Mouse (Mus musculus) olfactory bulb, adult 2 months (tissue): ENCODE results near the gene Stard9.

Experiments used
- CTCF ChIP-seq: fragments of 200-500 bp; IDR thresholded peaks from 2 replicates; pipeline ENCODE4 v1.5.1; 2012; ENCODE audit warnings: low read depth, mild to moderate bottlenecking, low read length, moderate library complexity; ENCODE audit not compliant: insufficient read depth
- POLR2A ChIP-seq: fragments of 200-500 bp; IDR thresholded peaks from 2 replicates; pipeline ENCODE4 v1.6.1; 2012; ENCODE audit warnings: mild to moderate bottlenecking, low read depth, low read length, moderate library complexity; ENCODE audit not compliant: insufficient read depth

GRCm38 (mm10) chr2:120707041-120707440, 78.1 kb downstream of the Stard9 start:
- no peak for TF ChIP-seq POLR2A
- TF ChIP-seq CTCF = no peak
